Mouse (Mus musculus): ENCODE results near the gene Pitpnc1.

The Pitpnc1 gene

DNA sequence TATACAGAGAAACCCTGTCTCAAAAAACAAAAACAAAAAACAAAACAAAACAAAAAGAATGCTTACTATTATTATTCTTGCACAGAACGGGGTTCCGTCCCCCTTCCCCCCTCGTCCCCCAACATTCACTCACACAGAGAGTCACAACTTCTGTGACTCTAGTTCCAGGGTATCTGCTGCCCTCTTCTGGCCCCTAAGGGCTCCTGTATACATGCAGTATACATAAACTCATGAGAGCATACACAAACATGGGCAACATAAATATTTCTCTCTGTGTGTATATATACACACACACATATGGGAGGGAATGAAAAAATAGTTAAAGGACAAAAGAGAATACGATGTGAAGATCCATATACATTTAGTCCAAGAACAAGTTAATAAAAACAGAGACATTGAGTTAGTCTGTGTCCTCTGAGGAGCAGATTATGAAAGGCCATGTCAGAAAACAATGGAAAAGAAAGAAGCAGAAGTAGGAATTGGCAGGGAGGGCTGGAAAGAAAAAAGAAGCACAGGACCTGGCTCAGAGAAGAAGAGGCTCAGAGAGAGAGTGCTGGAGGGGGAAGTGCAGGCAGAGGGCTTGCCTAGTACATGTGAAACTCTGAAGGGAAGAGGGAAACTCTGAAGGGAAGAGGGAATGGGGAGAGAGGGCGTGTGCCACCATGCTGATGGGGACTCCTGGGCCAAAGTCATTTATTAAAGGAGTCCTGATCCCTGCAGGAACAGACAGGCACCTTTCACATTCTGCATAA is 68.5 kb downstream of the Pitpnc1 start:
- no peak for DNase-seq

DNA sequence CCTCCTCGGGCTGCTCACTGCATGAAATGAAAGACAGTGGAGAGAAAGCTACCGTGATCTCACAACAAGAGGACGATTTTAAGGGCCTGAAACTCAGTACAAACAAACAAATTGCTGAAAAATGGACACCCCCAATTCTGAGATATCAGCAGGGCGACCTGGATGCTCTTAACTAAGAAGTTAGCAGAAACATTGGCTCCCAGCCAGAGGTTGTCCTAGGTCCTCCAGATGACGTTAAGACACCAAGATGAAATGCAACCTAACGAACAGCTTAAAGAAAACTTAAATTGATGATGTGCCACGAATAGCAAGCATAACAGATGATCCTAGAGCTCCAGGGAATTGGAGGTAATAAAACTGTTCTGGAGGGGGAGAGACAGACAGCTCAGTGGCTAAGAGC is 69.7 kb downstream of the Pitpnc1 start:
- DNase-seq, result no peak

GRCm38 (mm10) chr11:107400005-107400404 is 70.5 kb downstream of the Pitpnc1 start:
- no peak for DNase-seq

DNA sequence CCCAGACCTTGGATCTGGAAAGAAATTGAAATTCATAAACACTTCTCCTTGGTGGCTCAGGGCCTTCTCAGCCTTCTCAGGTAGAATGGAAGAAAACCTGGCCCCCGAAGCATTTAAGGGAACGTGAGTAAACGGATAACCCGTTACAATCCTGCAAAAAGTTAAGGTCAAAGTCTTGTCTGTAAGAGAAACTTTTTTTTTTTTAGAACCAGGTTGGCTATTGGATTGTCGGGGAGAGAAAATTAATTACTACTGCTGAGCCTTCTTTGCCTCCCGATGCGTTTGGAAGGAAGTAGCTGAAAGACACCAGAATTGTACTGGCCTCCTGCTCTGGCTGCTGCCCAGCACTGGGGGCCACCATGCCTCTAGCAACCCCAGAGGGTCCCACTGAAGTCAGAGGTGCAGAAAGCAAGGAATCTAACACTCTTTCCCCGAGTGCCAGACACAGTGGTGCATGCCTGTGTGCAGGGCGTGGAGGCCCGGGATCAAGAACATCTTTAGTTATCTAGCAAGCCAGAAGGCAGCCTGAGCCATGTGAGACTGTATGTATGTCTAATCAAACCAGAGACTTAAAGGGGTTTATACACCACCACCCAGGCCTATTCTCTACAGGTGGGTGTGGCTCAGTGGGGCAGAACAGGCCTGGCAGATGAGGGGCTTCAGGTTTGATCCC is 73.0 kb downstream of the Pitpnc1 start:
- peak; percentile 85 for DNase-seq

DNA sequence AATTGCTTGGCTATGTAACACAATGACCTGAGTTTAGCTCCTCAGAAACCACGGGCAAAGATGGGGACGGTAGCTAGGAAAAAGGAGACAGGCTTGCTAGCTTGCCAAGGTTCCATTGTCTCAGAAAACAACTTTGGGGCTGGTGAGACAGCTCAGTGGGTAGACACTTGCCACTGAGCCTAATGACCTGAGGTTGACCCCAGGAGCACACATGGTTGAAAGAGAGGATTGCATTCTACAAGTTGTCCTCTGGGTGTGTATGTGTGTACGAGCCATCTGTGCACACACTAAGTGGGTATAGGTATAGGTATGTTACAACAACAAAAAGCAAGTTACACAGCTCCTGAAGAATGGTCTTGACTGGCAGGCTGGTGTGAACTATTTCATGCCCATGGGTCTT is 76.3 kb downstream of the Pitpnc1 start:
- no peak for DNase-seq

GRCm38 (mm10) chr11:107393828-107394165 is 76.7 kb downstream of the Pitpnc1 start:
- DNase-seq, result no peak

DNA sequence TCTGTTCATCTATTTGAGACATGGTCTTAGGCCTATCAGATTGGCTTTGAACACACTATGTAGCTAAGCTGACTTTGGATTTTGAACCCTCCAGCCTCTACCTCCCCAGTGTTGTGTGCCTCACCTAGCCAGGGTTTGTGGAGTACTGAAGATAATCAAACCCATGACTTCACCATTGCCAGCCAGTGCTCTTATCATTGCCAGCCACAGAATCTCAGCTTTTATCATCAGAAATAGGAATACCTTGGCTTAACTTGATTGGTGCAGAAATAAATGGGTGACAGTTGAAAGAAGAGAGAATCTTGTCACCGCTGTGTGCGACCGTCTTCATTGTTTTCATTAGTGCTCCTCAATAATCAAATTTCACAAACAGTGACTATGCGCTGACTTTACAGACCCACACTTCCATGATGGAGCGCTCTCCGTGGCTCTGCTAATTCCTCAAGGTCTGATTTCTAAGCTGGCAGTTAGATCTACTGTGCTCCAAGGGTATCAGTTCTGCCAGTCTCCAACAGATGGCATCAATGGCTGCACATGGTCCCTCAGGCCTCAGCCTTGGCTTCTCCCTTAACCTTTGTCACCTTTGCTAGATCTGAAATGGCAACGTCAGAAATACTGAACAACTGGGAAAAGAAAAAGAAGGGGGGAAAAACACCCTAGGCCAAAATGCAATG is 77.2 kb downstream of the Pitpnc1 start:
- no peak for DNase-seq

DNA sequence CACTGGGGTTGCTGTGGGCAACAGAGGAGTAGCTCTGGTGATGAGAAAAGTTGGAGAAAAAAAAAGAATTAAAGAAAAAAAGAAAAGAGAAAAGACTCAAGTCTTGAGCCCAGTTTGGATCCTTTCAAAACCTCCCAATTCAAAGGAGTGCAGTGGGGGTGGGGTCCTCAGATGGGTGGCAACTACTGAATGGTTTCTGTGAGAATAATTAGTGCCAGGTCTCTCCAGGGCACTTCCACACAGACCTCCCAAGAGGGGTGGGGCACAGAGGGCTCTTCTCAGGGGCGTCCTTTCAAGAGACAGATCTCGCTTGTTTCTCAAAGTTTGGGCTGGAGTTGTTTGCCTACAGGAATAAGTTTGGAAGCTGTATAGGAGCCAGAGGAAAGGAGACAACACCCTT is 80.0 kb downstream of the Pitpnc1 start:
- no peak for DNase-seq

DNA sequence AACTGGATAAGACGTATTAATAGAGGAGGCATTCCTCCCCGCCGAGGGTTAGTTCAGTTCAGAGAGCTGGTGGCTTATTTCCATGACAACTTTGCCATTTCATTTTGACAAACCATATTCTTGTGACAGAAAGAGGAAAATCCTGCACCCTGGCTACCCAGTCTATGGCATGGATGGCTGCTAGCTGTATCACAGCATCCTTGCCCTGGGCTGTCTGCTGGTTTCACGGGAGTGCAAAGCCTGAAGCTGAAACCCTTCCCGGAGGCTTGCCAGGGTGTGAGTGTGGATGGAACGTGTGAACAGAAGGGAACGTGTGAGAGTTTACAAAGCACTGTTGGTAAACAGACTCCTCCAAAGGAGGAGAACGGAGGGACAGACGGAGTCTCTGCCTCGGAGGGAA is 80.5 kb downstream of the Pitpnc1 start:
- no peak for DNase-seq

DNA sequence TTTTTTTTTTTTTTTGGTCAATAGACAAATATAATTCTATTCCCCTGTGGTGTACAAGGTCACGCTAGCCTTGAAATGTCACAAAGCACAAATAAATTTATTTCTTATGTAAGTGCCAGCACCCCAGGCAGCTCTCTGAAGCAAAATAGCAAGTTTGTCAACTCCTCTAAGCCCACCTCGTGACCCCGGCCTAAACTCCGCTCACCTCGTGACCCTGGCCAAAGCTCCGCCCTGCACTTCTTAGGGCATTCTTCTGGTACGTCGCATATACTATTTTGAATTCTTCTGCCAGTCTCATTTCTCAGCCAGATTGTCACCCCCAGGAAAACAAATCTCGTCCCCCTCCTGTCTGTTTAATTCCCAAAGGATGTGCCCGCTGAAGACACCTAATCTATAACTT is 84.0 kb downstream of the Pitpnc1 start:
- DNase-seq, result no peak

GRCm38 (mm10) chr11:107385306-107385705 is 85.2 kb downstream of the Pitpnc1 start:
- peak; percentile 77 for DNase-seq

GRCm38 (mm10) chr11:107383985-107384384 is 86.5 kb downstream of the Pitpnc1 start:
- no peak for DNase-seq

DNA sequence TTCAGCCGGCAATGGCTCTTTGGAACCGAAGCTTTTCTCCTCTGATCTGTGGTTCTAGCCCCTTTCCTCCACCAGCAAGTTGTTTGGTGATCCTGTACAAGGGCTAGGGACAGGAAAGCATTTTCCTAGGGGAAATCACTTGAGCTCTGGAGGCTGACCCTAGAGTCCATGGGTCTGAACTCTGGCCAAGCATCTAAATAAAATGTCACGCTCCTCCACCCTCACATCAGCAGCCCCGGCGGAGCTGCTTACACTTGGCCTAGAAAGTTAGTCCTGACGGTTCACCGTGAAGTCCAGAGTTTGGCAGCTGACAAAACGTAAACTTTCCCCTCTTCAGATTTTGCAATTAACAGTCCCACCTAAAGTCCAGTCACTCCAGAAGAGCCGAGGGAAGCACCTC is 90.5 kb downstream of the Pitpnc1 start:
- no peak for DNase-seq

- peak; percentile 50 for DNase-seq
These were observed 91.2 kb downstream of the Pitpnc1 start for GRCm38 (mm10) chr11:107379089-107379845.

DNA sequence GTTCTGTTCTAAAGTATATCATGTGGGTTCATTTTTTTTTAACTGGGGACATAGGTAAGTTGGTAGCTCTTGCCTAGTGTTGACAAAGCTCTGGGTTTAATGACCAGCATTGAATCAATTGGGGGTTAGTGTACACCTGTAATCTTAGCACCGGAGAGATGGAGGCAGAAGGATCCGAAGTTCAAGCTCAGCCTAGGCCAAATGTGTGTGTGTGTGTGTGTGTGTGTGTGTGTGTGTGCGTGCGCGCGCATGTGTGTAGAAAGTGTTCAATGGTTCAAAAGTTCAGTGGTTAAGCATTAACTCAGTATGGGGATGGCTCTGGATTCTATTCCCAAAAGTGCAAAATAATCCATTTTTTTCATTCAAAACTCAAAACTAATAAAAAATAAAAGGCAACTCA is 93.2 kb downstream of the Pitpnc1 start:
- no peak for DNase-seq

DNA sequence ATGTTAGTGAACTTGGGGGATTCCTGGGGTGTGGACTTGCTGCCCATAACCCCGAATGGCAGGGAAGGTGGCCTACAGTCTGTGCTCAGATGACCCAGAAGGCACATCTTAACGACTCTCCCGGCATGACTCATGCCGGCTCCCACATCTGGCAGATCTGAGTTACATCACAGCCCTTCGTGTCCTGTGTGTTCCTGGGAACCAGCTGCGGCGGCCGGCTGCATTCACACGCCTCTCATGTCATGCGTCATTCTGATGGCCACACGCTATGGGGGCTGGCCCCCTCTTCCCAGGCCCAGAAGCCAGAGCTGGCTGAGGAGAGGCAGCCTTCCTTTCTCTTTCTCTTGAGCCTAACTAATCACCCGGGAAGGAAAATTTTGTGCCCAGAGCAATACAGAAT is 94.2 kb downstream of the Pitpnc1 start:
- no peak for DNase-seq

DNA sequence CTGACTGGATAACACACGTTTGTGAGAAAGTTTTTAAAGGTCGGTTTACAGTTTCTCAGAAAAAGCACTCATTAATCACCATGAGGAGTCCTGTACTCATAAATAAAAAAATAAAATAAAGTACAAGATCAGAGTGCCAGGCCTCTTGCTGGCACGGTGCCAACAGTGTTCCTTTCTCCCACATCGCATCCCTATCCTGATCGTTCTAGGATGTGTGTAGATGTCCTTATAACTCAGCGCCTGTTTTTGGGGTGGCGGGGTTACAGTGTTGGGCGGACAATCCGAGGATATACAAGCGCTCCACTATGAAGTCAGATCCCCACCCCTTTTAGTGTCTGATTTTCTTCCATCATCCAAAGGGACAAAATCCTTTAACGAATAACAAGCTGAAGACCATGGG is 94.7 kb downstream of the Pitpnc1 start:
- DNase-seq, result no peak

DNA sequence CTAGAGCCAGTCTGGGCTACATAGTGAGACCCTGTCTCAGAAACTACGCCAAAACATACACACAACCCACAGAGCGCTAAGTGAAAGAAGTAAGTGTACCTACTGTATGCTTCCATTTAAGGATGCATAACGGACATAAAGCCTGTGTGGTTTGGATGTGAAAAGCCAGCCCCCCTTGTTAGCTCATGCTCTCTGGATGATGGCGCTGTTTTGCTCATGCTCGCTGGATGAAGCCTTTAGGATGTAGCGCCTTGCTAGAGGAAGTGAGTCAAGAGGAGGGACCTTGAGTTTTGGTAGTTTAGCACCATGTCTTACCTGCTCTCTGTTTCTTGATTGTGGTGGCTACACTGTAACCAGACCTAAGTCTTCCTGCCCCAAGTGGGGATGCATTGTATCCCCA is 96.9 kb downstream of the Pitpnc1 start:
- no peak for DNase-seq

DNA sequence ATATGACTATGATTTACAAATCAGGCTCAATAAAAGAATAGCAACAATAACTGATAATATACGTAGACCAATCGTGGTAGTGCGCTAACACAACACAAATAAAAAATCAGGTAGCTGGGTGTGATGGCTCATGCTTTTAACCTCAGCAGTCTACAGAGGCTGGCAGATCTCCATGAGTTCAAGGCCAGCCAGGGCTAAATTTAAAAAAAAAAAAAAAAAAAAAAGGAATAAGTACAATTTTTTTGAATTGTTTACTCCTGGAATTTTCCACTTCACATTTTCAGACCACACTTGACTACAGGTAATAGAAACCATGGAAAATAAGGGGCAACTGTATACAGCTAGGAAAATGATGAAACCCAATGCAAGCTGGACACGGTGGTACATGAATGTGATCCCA is 97.3 kb downstream of the Pitpnc1 start:
- DNase-seq, result no peak

GRCm38 (mm10) chr11:107372688-107373087 is 97.8 kb downstream of the Pitpnc1 start:
- DNase-seq, result no peak

DNA sequence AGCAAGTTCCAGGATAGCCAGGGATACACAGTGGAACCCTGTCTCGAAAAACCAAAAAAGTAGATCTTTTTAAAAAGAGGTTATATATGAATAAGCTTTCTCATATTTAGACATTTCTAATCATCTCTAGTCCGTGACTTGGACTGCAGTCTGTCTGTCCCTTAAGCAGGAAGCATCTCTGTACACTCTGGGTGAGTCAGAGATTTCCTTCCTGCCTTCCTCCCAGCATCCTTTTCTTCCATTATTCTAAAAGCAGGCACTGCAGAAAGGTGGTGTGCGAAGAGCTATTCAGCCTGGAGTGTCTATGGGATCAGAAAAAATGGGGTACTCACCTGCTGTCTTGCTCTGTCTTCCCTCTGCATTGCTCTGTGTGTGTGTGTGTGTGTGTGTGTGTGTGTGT is 100.0 kb downstream of the Pitpnc1 start:
- DNase-seq, result no peak

- DNase-seq, result no peak
These were observed 100.8 kb downstream of the Pitpnc1 start for GRCm38 (mm10) chr11:107369661-107370060.

- no peak for DNase-seq
These were observed 104.4 kb downstream of the Pitpnc1 start for GRCm38 (mm10) chr11:107365938-107366712.
